Mouse (Mus musculus) gastrocnemius, adult 8-10 months (tissue): ENCODE measurements around the gene Prim2. TPM values are rescaled to one million over a fixed set of nuclear protein-coding genes. Genes with fewer than 3 reads are reported as not detected.

ENCODE experiments used
- DNase-seq, 2 experiments: peaks; one replicate each; pipeline ENCODE4 v3.0.0; 2022; ENCODE audit warnings: low spot score in 2 of 2
- total RNA-seq, 4 experiments: library from RNA; stranded (reverse); gene quantifications; 2 replicates each; pipeline ENCODE4 v1.2.4; 2022

The Prim2 gene
- total RNA-seq, 4 experiments from 2014 or later, result 0.90 to 1.5 (median 1.2) TPM

- no peak for DNase-seq
Measured at GRCm38 (mm10) chr1:33563611-33564010, 106.0 kb downstream of the Prim2 start.

- no peak for DNase-seq
Measured at GRCm38 (mm10) chr1:33556638-33557037, 113.0 kb downstream of the Prim2 start.

GRCm38 (mm10) chr1:33555626-33556025 is 114.0 kb downstream of the Prim2 start:
- DNase-seq, result no peak

- DNase-seq, result no peak
Measured at GRCm38 (mm10) chr1:33551350-33551749, 118.2 kb downstream of the Prim2 start.

GRCm38 (mm10) chr1:33541708-33542107 is 127.9 kb downstream of the Prim2 start:
- DNase-seq, result no peak

- no peak for DNase-seq
Measured at GRCm38 (mm10) chr1:33537948-33538347, 131.6 kb downstream of the Prim2 start.

GRCm38 (mm10) chr1:33536272-33537004 is 133.2 kb downstream of the Prim2 start:
- no peak for DNase-seq

- no peak for DNase-seq
Measured at GRCm38 (mm10) chr1:33535140-33535686, 134.4 kb downstream of the Prim2 start.

- no peak for DNase-seq
Measured at GRCm38 (mm10) chr1:33531860-33532259, 137.7 kb downstream of the Prim2 start.

- no peak for DNase-seq
Measured at GRCm38 (mm10) chr1:33531097-33531856, 138.3 kb downstream of the Prim2 start.

- DNase-seq, result no peak
Measured at GRCm38 (mm10) chr1:33530491-33530890, 139.1 kb downstream of the Prim2 start.

GRCm38 (mm10) chr1:33529543-33530232 is 139.9 kb downstream of the Prim2 start:
- no peak for DNase-seq

GRCm38 (mm10) chr1:33527352-33527863 is 142.2 kb downstream of the Prim2 start:
- DNase-seq, result no peak

GRCm38 (mm10) chr1:33523223-33523622 is 146.4 kb downstream of the Prim2 start:
- no peak for DNase-seq

GRCm38 (mm10) chr1:33515124-33515523 is 154.5 kb downstream of the Prim2 start:
- DNase-seq, result no peak

- no peak for DNase-seq
Measured at GRCm38 (mm10) chr1:33511310-33511709, 158.3 kb downstream of the Prim2 start.

- DNase-seq, result no peak
Measured at GRCm38 (mm10) chr1:33504371-33504770, 165.2 kb downstream of the Prim2 start.

- no peak for DNase-seq
Measured at GRCm38 (mm10) chr1:33502890-33503289, 166.7 kb downstream of the Prim2 start.

- no peak for DNase-seq
Measured at GRCm38 (mm10) chr1:33502298-33502697, 167.3 kb downstream of the Prim2 start.

GRCm38 (mm10) chr1:33500111-33500510 is 169.5 kb downstream of the Prim2 start:
- DNase-seq, result no peak

GRCm38 (mm10) chr1:33499603-33500002 is 170.0 kb downstream of the Prim2 start:
- no peak for DNase-seq

- DNase-seq, result no peak
Measured at GRCm38 (mm10) chr1:33496128-33496527, 173.5 kb downstream of the Prim2 start.
